Mouse (Mus musculus) small intestine, adult 2 months (tissue): ENCODE data around the gene Lrp6.

ENCODE experiments used
- CTCF ChIP-seq: fragments of 200-500 bp; IDR thresholded peaks from 2 replicates; pipeline ENCODE4 v1.5.1; 2012; ENCODE audit warnings: low read depth, mild to moderate bottlenecking, control low read depth, inconsistent platforms, low read length, moderate library complexity, mixed read lengths; ENCODE audit not compliant: insufficient replicate concordance, insufficient read length; ENCODE audit errors: extremely low read depth
- POLR2A ChIP-seq: fragments of 200-500 bp; IDR thresholded peaks from 2 replicates; pipeline ENCODE4 v1.6.1; 2012; ENCODE audit warnings: low read depth, mild to moderate bottlenecking, control low read depth, inconsistent platforms, low read length, moderate library complexity

DNA sequence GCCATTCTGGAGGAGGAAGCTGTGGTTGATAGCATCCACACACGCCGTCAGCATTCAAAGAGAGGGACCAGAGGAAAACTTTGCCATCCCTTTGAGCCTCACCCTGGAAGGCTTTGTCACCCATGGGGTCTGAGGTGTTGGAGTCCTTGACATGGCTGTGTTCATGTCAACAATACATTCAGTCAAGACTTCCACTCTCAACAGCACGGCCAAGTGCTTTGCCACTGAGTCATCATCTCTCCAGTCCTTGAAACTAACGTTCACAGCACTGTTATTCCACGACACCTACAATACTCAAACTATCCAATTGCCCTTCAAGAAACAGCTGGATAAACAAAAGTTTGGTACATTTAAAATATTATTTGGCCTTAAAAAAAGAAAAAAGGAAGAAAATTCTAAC, 124.5 kb downstream of the Lrp6 start:
- TF ChIP-seq CTCF (no peak), POLR2A (no peak)
